Mouse (Mus musculus) intestine, embryonic 14.5 days (tissue): Measurements from ENCODE around the gene Hyal1. TPM values are rescaled to one million over a fixed set of nuclear protein-coding genes. Genes with fewer than 3 reads are reported as not detected.

Experiments
- ATAC-seq: fragments of 200-750 bp; cut with Nextera tagmentation; replicated peaks from 2 replicates; pipeline ENCODE4 v1.8.0; 2017; ENCODE audit warnings: low read depth, moderate number of reproducible peaks, moderate TSS enrichment, moderate library complexity; ENCODE audit not compliant: low FRiP score, low TSS enrichment
- DNase-seq: peaks from one replicate; pipeline ENCODE4 v3.0.0-alpha.2; 2018; ENCODE audit warnings: low spot score
- H3K27ac ChIP-seq: fragments of 300-500 bp; sonication (generic); 2 replicates; pipeline ENCODE4 v1.5.1; 2014; ENCODE audit warnings: low read depth, mild to moderate bottlenecking, control low read depth
- H3K27me3 ChIP-seq: fragments of 300-500 bp; sonication (generic); replicated peaks from 2 replicates; pipeline ENCODE4 v1.6.1; 2014; ENCODE audit warnings: low read length, control low read depth; ENCODE audit not compliant: control insufficient read depth, insufficient read depth
- H3K36me3 ChIP-seq: fragments of 300-500 bp; sonication (generic); 2 replicates; pipeline ENCODE4 v1.6.1; 2014; ENCODE audit warnings: low read length, control low read depth; ENCODE audit not compliant: control insufficient read depth, insufficient read depth
- H3K4me1 ChIP-seq: fragments of 300-500 bp; sonication (generic); replicated peaks from 2 replicates; pipeline ENCODE4 v1.6.1; 2014; ENCODE audit warnings: low read length, control low read depth, mixed read lengths; ENCODE audit not compliant: control insufficient read depth, insufficient read depth
- H3K4me2 ChIP-seq: fragments of 300-500 bp; sonication (generic); 2 replicates; pipeline ENCODE4 v1.6.1; 2014; ENCODE audit warnings: low read length
- H3K4me3 ChIP-seq: fragments of 300-500 bp; sonication (generic); 2 replicates; pipeline ENCODE4 v1.5.1; 2014; ENCODE audit warnings: low read depth, low read length, control low read depth, mixed read lengths
- H3K9ac ChIP-seq: fragments of 300-500 bp; sonication (generic); 2 replicates; pipeline ENCODE4 v1.6.1; 2014; ENCODE audit warnings: mild to moderate bottlenecking, low read length
- H3K9me3 ChIP-seq: fragments of 300-500 bp; sonication (generic); 2 replicates; pipeline ENCODE4 v1.6.1; 2016; ENCODE audit warnings: low read length, control low read depth; ENCODE audit not compliant: control insufficient read depth
- WGBS: fragments of 180-500 bp; shearing (Covaris S2); extraction: QIAGEN DNeasy Blood & Tissue Kit; methylation state at CpG from one replicate; pipeline ENCODE4 v1.1.7; 2014; 5-methylcytosine and 5-hydroxymethylcytosine counted together
- polyA plus RNA-seq: library from polyadenylated mRNA; unstranded; fragments of >200 nt; fragmentation: Nextera tagmentation; extraction: Ambion mirVana; gene quantifications from 2 replicates; pipeline ENCODE4 v1.2.1, GENCODE M21; 2014

Gene Hyal1
- polyA plus RNA-seq, 1 experiment from 2014 or later, result 5.1 TPM

DNA sequence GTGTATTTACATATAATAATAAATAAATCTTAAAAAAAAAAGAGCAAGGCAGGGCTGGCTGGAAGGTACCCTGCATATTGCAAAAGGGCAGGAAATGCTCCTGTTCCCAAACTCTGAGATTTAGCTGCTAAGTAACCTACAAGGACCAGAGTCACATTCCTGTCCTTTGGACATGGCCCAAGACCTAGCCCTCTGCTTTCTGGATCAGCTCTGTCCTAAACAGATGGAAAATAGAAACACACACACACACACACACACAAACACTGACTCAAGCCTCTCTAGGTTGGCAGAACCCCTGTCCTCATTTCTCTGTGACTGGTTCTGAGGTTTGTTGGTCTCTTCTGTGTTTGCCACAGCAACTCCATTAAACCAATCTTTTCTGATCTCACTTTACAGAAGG lies 44.2 kb downstream of the Hyal1 start:
- DNase-seq, result no peak
- H3K27ac ChIP-seq, result no peak overlapping the region
- no peak overlapping the region for H3K4me3 ChIP-seq
- no peak overlapping the region for H3K9ac ChIP-seq
- H3K4me1 ChIP-seq, result peaks cover 29% of the 10 kb centered on the region
- H3K9me3 ChIP-seq, result no peaks in the 10 kb centered on the region
- no peaks in the 10 kb centered on the region for H3K27me3 ChIP-seq
- peaks cover 68% of the 10 kb centered on the region for H3K36me3 ChIP-seq
- no peak for ATAC-seq
- no peak overlapping the region for H3K4me2 ChIP-seq

GRCm38 (mm10) chr9:107624539-107624938 lies 47.8 kb downstream of the Hyal1 start:
- H3K9ac ChIP-seq, result no peak overlapping the region
- no peaks in the 10 kb centered on the region for H3K9me3 ChIP-seq
- ATAC-seq (no peak), DNase-seq (no peak)
- no peak overlapping the region for H3K4me2 ChIP-seq
- no peak overlapping the region for H3K27ac ChIP-seq
- H3K4me3 ChIP-seq, result no peak overlapping the region
- 80% methylated on average over 5 of the region's 5 CpGs for WGBS
- peaks cover 41% of the 10 kb centered on the region for H3K36me3 ChIP-seq
- H3K4me1 ChIP-seq, result peaks cover 48% of the 10 kb centered on the region
- H3K27me3 ChIP-seq, result no peaks in the 10 kb centered on the region

GRCm38 (mm10) chr9:107624951-107625350 lies 48.2 kb downstream of the Hyal1 start:
- no peak overlapping the region for H3K9ac ChIP-seq
- 89% methylated on average over 3 of the region's 3 CpGs for WGBS
- no peak for ATAC-seq

GRCm38 (mm10) chr9:107625351-107626128 lies 48.8 kb downstream of the Hyal1 start:
- H3K36me3 ChIP-seq, result peaks cover 32% of the 10 kb centered on the region
- H3K4me1 ChIP-seq, result peaks cover 52% of the 10 kb centered on the region
- no peaks in the 10 kb centered on the region for H3K27me3 ChIP-seq
- ATAC-seq (no peak), DNase-seq (no peak)
- H3K4me3 ChIP-seq, result no peak overlapping the region
- H3K27ac ChIP-seq, result no peak overlapping the region
- no peaks in the 10 kb centered on the region for H3K9me3 ChIP-seq
- H3K4me2 ChIP-seq, result no peak overlapping the region
- H3K9ac ChIP-seq, result no peak overlapping the region
- 92% methylated on average over 12 of the region's 12 CpGs for WGBS

More at GRCm38 (mm10) chr9:107624951-107625350, 48.2 kb downstream of the Hyal1 start:
- Histone ChIP-seq H3K4me3 (no peak overlapping the region), H3K4me2 (no peak overlapping the region), H3K27ac (no peak overlapping the region), H3K27me3 (no peaks in the 10 kb centered on the region), H3K9me3 (no peaks in the 10 kb centered on the region), H3K4me1 (peaks cover 48% of the 10 kb centered on the region), H3K36me3 (peaks cover 38% of the 10 kb centered on the region)
- DNase-seq, result no peak

GRCm38 (mm10) chr9:107626158-107626843 lies 49.6 kb downstream of the Hyal1 start:
- 44% methylated on average over 15 of the region's 15 CpGs for WGBS
- Histone ChIP-seq H3K27ac (peak overlapping the region; percentile 75), H3K4me1 (peaks cover 55% of the 10 kb centered on the region), H3K4me2 (peak overlapping the region; percentile 3), H3K4me3 (no peak overlapping the region), H3K36me3 (peaks cover 31% of the 10 kb centered on the region), H3K27me3 (no peaks in the 10 kb centered on the region), H3K9me3 (no peaks in the 10 kb centered on the region), H3K9ac (no peak overlapping the region; the same call in 1 of the 2 replicates)
- DNase-seq, result no peak
- ATAC-seq, result peak; percentile 33

GRCm38 (mm10) chr9:107626844-107627277 lies 50.1 kb downstream of the Hyal1 start:
- Histone ChIP-seq H3K9me3 (no peaks in the 10 kb centered on the region), H3K36me3 (peaks cover 31% of the 10 kb centered on the region), H3K9ac (peak overlapping the region; percentile 37; the same call in 1 of the 2 replicates), H3K4me2 (peak overlapping the region; percentile 3), H3K27ac (peak overlapping the region; percentile 75), H3K27me3 (no peaks in the 10 kb centered on the region), H3K4me3 (no peak overlapping the region), H3K4me1 (peaks cover 60% of the 10 kb centered on the region)
- 0% methylated on average over 2 of the region's 2 CpGs for WGBS
- peak; percentile 95 for DNase-seq
- peak; percentile 53 for ATAC-seq

DNA sequence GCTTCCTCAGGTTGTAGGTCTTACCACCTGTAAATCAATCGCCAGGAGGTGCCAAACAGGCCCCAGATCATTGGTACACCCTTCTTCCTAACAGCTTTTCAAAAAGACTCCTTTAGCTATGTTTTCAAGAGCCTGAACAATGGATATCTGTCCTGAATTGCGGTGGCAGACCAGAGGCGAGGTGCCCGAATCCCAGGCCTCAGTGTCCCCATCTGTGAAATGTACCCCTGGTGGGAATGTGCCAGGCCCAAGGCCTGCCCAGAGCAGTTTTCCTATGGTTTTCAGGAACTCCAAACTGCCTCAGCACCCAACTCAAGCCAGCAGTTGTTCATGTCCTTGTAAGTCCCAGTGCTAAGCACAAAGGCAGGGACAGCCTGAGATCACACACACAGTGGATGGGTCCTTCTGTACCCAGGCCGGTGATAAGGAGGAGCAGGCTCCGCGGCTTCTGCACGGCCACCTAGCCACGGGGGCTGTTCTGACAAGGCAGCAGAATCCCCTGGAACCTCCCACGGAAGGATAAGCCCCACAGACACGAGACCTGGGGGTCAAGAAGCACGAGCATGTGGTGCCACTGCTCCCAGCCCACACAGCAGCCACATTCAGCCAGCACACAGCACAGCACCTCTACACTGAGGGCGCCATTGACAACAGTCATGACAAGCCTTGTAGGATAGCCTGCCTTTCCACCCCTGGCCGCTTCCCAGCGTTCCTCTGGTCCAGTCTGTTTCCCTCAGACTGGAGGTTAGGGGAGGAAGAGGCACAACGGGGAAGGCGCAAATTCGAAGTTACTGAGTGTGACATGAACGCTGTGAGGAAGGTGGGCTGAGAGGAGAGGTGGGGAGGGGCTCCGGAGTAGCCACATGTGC lies 50.9 kb downstream of the Hyal1 start:
- Histone ChIP-seq H3K36me3 (peaks cover 32% of the 10 kb centered on the region), H3K4me1 (peaks cover 67% of the 10 kb centered on the region), H3K27ac (peak overlapping the region; percentile 75), H3K9ac (peak overlapping the region; percentile 37), H3K4me3 (no peak overlapping the region), H3K27me3 (no peaks in the 10 kb centered on the region), H3K4me2 (peak overlapping the region; percentile 3), H3K9me3 (no peaks in the 10 kb centered on the region)
- ATAC-seq (no peak), DNase-seq (no peak)
- 40% methylated on average over 20 of the region's 20 CpGs for WGBS

DNA sequence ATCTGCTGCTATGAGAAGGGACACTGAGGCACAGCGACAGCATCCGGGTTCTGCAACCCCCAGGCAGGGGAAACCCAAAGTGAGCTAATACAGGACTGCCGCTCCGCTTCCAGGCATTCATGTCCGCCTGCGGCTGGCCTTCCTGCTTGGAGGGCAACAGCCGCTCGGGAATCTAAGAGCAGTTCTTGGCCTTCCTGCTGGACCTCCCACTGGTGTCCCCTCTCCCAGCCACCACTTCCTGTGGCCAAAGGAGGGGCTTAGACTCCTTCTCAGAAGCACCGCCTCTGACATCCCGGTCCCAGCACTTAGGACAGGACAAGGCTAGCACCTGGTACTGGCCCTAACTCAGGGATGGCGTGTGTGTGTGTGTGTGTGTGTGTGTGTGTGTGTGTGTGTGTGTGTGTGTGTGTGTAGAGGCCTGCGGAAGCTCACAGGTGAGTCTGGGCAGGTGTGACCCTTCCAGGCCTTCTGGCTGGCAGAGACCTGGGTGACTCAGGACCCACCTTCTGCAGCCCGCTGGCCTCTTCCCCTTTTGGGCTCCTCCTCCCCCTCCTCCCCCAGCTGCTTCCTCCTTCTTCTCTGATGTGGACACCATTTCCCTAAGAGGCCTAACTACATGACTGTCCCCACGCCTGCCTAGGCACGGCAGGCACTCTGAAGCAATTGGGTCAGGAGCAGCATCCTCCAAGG lies 52.1 kb downstream of the Hyal1 start:
- Histone ChIP-seq H3K9me3 (no peaks in the 10 kb centered on the region), H3K4me2 (0 out of 2 replicates have a peak overlapping the region, but pooled peaks have one; percentile 20), H3K27ac (peak overlapping the region; percentile 55; the same call in 1 of the 2 replicates), H3K4me1 (peaks cover 70% of the 10 kb centered on the region), H3K27me3 (no peaks in the 10 kb centered on the region), H3K9ac (no peak overlapping the region), H3K36me3 (peaks cover 26% of the 10 kb centered on the region), H3K4me3 (no peak overlapping the region)
- ATAC-seq (no peak), DNase-seq (no peak)
- 46% methylated on average over 15 of the region's 15 CpGs for WGBS
